Mouse (Mus musculus): ENCODE measurements around the gene D930007J09Rik. TPM values are rescaled to one million over a fixed set of nuclear protein-coding genes. Genes with fewer than 3 reads are reported as not detected.

The D930007J09Rik gene
- polyA plus RNA-seq (2016; fragmentation: Nextera tagmentation; extraction: Ambion mirVana): not detected in 2 replicates

DNA sequence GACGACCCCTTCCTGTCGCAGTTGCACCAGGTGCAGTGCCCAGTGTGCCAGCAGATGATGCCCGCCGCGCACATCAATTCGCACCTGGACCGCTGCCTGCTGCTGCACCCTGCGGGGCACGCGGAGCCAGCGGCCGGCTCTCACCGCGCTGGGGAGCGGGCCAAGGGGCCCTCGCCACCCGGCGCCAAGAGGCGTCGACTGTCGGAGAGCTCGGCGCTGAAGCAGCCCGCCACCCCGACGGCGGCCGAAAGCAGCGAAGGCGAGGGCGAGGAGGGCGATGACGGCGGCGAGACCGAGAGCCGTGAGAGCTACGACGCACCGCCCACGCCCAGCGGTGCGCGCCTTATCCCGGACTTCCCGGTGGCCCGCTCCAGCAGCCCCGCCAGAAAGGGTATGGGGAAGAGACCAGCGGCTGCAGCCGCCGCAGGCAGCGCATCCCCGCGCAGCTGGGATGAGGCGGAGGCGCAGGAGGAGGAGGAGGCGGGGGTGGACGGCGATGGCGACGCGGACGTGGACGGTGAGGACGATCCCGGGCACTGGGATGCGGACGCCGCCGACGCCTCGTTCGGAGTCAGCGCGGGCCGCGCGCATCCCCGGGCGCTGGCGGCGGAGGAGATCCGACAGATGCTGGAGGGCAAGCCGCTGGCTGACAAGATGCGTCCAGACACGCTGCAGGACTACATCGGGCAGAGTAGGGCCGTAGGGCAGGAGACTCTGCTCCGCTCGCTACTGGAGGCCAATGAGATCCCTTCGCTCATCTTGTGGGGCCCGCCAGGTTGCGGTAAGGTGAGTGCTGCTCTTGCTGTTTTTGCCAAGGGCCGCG is at the start of gene D930007J09Rik:
D930007J09Rik (minus strand) TSS at position 591 of the 823 bp plus-strand sequence.
- Histone ChIP-seq H3K4me1 (peaks cover 36% of the 10 kb centered on the region), H3K4me3 (peak within 1 kb of the TSS; percentile 73), H3K27me3 (ENCODE audit: poor library complexity, severe bottlenecking) (no peaks in the 10 kb centered on the region), H3K9me3 (no peaks in the 10 kb centered on the region), H3K36me3 (replicated peaks) (peaks cover 19% of the 10 kb centered on the region), H3K27ac (peak within 1 kb of the TSS; percentile 91)
- under 1% methylated on average over 91 of the region's 95 CpGs for WGBS
- DNase-seq (ENCODE audit: extremely low spot score, low spot score): peak; percentile 51

DNA sequence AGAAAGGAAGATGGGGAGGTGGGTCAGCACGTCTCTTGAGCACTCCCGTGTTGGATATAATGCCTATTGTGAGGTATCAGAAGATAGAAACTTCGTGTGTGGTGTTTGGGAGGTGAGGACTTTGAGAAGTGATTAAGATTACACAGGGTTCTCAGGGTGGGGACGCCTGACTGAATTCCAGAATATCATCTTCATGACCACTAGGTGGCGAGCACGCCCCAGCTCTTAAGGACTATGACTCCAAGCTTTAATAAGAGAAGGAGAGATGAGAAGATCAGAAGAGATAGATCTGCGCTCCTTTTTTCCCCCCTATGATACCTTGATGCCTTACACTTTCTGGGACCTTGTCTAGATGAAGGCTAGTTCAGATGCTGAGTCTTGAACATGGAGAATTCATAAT is 49.3 kb upstream of the D930007J09Rik start:
- 13% methylated on average over 7 of the region's 7 CpGs for WGBS

DNA sequence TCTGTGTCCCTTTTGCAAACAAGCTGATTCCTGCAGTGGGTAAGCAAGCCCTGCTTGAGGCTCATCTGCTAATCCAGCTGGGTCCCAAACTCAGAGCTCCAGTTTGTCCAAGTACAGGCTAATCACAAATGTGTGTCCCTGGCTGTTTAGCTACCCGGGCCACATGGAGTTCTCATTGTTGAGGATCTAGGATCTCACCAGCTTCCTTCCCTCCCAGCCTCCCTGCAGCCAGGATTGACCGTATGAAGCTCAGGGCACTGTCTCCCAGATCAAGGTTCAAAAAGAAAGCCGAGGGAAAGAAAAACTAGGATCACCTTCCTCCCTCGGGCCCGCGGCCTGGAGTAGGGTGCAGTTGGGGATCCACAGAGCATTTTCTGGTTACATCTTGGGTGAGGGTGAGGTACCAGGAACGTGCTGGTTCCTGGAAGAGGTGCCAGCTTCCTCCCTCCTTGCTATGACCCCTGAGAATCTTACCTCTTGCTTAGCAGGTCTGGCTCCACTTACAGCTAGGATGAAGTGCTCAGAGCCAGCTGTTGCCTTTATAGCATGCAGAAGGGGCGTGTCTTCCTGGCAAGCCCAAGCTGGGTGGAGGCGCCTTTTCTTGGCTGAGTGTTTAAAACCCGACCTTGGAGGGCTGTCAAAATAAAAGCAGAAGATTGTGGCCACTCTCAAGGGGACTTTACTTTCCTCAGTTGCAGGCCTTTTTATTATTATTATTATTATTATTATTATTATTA is 48.2 kb upstream of the D930007J09Rik start, which contains the start of gene Serpinb1a:
Serpinb1a (minus strand) TSS at position 518 of the 737 bp plus-strand sequence.
- Histone ChIP-seq H3K36me3 (replicated peaks) (no peaks in the 10 kb centered on the region), H3K9me3 (no peaks in the 10 kb centered on the region), H3K4me1 (0 out of 2 replicates have a peak, but pooled peaks cover 5% of the 10 kb centered on the region), H3K4me3 (no peak within 1 kb of the TSS), H3K27me3 (ENCODE audit: poor library complexity, severe bottlenecking) (no peaks in the 10 kb centered on the region; the same call in 1 of the 2 replicates), H3K27ac (no peak within 1 kb of the TSS)
- 72% methylated on average over 10 of the region's 10 CpGs for WGBS
- DNase-seq (ENCODE audit: extremely low spot score, low spot score): no peak

More for the DNA sequence above, 49.3 kb upstream of the D930007J09Rik start:
- no peak overlapping the region for H3K27ac ChIP-seq
- H3K4me1 ChIP-seq: 0 out of 2 replicates have a peak, but pooled peaks cover 5% of the 10 kb centered on the region
- no peaks in the 10 kb centered on the region for H3K36me3 ChIP-seq (replicated peaks)
- H3K27me3 ChIP-seq (ENCODE audit: poor library complexity, severe bottlenecking): no peaks in the 10 kb centered on the region; the same call in 1 of the 2 replicates
- no peak for DNase-seq (ENCODE audit: extremely low spot score, low spot score)
- no peak overlapping the region for H3K4me3 ChIP-seq
- no peaks in the 10 kb centered on the region for H3K9me3 ChIP-seq

DNA sequence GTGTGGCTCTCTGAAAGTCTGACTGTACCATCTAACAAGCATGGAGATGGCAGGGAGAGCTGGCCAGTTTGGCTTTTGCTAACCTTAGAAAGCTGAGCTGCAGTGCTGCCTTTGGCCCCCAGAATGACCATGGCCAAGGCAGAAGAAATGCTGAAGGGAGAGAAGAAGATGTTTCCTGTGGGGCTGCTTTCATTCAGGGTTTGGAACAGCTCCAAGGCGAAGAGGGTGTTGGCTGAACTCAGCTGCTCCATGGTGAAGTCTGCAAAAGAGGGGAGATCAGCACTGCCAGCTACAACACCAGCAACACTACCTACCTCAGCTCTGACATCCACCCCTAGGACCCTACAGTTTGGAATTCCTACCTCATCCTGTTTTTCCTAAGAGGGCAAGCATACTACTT is 47.5 kb upstream of the D930007J09Rik start:
- no peak for DNase-seq (ENCODE audit: extremely low spot score, low spot score)
- Histone ChIP-seq H3K9me3 (no peaks in the 10 kb centered on the region), H3K4me1 (0 out of 2 replicates have a peak, but pooled peaks cover 5% of the 10 kb centered on the region), H3K27ac (no peak overlapping the region), H3K4me3 (no peak overlapping the region), H3K36me3 (replicated peaks) (no peaks in the 10 kb centered on the region), H3K27me3 (ENCODE audit: poor library complexity, severe bottlenecking) (no peaks in the 10 kb centered on the region; the same call in 1 of the 2 replicates)
- 64% methylated on average over 1 of the region's 1 CpGs for WGBS

DNA sequence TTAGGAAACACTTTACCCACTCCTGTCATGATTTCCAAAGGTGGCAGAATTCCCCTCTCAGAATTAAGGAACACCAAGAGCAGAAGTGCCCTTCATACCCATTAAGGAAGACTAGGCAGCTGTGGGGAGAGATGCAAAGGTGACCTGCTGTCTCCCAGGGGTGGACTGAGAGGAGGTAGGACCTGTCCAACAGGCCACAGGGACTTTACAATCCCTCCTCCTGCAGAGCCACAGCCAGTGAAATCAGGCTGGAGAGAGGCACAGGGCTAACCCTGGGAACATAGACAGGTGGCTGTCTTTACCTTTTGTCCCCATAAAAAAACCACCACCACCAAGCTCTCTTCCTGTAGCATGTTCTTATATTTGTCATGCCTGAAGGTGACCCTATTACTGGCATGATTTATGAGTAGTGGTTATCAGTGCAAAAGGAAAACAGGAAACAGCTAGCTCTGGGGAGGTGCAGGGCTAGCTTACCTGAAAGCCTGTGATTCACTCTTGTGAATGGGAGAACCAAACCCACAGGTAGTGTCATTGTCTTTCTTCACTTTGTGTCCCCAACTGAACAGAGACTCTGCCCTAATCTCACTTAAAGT is 47.0 kb upstream of the D930007J09Rik start:
- H3K4me1 ChIP-seq: 0 out of 2 replicates have a peak, but pooled peaks cover 5% of the 10 kb centered on the region
- no peak overlapping the region for H3K4me3 ChIP-seq
- no peaks in the 10 kb centered on the region for H3K9me3 ChIP-seq
- H3K27me3 ChIP-seq (ENCODE audit: poor library complexity, severe bottlenecking): no peaks in the 10 kb centered on the region; the same call in 1 of the 2 replicates
- no peaks in the 10 kb centered on the region for H3K36me3 ChIP-seq (replicated peaks)
- no peak overlapping the region for H3K27ac ChIP-seq
- DNase-seq (ENCODE audit: extremely low spot score, low spot score): no peak

DNA sequence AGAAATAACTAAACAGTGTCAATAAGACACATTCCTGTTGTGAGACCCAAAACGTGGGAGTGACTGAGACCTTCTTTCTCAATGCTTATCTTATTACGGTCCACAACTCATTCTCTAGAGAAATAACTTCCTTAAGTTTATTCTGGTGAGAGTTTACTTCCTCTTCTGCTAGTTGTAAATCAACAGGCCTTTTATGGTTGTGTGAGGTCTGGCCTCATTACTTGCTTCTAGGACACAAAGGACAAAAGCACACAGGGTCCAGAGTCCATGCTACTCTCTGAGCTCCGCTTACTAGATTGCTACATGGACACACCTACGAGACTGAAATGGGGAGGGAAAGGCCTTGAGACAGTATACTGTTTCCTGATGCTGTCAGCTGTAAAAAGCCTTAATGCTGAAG is 46.4 kb upstream of the D930007J09Rik start:
- Histone ChIP-seq H3K27me3 (ENCODE audit: poor library complexity, severe bottlenecking) (no peaks in the 10 kb centered on the region; the same call in 1 of the 2 replicates), H3K9me3 (no peaks in the 10 kb centered on the region), H3K27ac (no peak overlapping the region), H3K4me1 (0 out of 2 replicates have a peak, but pooled peaks cover 5% of the 10 kb centered on the region), H3K36me3 (replicated peaks) (no peaks in the 10 kb centered on the region), H3K4me3 (no peak overlapping the region)
- 83% methylated on average over 4 of the region's 4 CpGs for WGBS
- DNase-seq (ENCODE audit: extremely low spot score, low spot score): no peak

DNA sequence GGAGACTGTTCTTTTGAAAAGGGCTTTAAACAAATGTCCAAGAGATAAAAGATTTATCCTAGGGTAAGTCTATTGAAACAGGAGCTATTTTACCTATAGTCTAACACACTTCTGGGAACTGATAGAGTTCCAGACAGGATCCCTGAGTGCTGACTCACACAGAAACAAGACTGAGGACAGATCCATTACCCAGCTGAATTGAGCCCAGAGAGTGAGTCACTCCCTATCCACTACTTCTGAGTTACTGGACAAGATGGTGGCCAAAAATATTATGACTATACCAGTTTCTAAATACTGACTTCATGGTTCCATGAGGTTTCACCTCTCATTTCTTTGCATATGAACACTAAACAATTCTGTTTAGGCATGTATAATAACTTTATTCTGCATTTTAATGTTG is 43.6 kb upstream of the D930007J09Rik start:
- Histone ChIP-seq H3K27me3 (ENCODE audit: poor library complexity, severe bottlenecking) (no peaks in the 10 kb centered on the region; the same call in 1 of the 2 replicates), H3K27ac (no peak overlapping the region), H3K4me1 (no peaks in the 10 kb centered on the region), H3K36me3 (replicated peaks) (no peaks in the 10 kb centered on the region), H3K4me3 (no peak overlapping the region), H3K9me3 (no peaks in the 10 kb centered on the region)
- DNase-seq (ENCODE audit: extremely low spot score, low spot score): no peak

DNA sequence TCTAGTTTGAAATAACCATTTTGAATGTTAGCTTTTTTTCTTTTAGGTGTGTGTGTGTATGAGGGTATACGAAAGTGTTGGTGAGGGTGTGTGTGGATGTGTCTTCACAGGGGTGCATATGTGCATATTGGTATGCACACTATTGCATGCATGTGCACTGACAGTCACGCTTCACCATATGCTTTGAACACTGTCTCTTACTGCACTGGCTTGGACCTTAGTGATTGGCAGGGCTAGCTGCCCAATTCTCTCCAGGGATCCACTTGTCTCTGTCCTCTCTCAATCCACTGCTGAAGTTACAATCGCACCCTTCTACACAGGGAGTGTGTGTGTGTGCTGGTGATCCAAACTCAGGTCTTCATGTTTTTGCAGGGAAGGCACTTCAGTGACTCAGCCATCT is 38.7 kb upstream of the D930007J09Rik start:
- DNase-seq (ENCODE audit: extremely low spot score, low spot score): no peak
- Histone ChIP-seq H3K27me3 (ENCODE audit: poor library complexity, severe bottlenecking) (no peaks in the 10 kb centered on the region), H3K4me3 (no peak overlapping the region), H3K36me3 (replicated peaks) (no peaks in the 10 kb centered on the region), H3K9me3 (no peaks in the 10 kb centered on the region), H3K27ac (no peak overlapping the region), H3K4me1 (no peaks in the 10 kb centered on the region)
- 91% methylated on average over 3 of the region's 3 CpGs for WGBS

DNA sequence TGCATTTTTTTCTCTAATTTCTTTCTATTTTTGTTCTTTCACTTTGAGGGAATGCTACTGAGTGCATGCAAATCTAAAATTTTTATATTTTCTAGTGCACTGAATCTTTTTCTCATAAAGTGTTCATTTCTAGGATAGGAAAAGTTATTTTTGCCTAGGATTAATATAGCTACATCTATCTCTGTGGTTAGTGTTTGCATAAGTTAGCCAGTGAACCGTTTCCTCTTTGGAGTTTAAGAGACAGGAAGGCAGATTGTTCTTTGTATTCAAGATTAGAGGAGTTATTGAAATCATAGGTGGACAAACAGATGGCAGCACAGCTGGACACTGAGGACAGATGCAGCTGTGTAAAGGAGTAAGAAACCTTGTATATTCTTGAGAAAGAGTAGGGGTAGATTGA is 36.7 kb upstream of the D930007J09Rik start:
- WGBS: 75% methylated on average over 1 of the region's 1 CpGs

DNA sequence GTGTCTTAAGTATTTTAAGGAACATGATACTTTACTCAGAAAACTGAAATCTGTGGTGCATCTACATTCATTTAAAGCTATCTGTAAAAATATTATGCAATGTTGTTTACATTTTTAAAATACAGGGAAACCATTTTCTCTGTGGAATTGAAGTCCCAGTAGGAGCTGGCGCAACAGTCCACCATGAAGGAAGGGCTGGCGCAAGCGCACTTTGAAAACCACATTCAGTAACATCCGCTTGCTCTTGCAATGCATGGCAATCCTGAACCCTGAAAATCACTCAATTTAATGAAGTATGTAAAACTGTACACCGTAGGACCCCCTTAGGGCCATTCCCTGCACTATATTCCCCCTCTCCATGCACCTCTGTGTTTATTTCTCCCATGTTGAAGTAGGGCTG is 31.9 kb upstream of the D930007J09Rik start:
- H3K36me3 ChIP-seq (replicated peaks): no peaks in the 10 kb centered on the region
- no peak overlapping the region for H3K4me3 ChIP-seq
- H3K9me3 ChIP-seq: no peaks in the 10 kb centered on the region; the same call in 1 of the 2 replicates
- no peak overlapping the region for H3K27ac ChIP-seq
- WGBS: 93% methylated on average over 5 of the region's 5 CpGs
- no peaks in the 10 kb centered on the region for H3K27me3 ChIP-seq (ENCODE audit: poor library complexity, severe bottlenecking)
- H3K4me1 ChIP-seq: no peaks in the 10 kb centered on the region
- no peak for DNase-seq (ENCODE audit: extremely low spot score, low spot score)

More for the DNA sequence above, 36.7 kb upstream of the D930007J09Rik start:
- Histone ChIP-seq H3K27me3 (ENCODE audit: poor library complexity, severe bottlenecking) (no peaks in the 10 kb centered on the region), H3K9me3 (no peaks in the 10 kb centered on the region; the same call in 1 of the 2 replicates), H3K4me1 (no peaks in the 10 kb centered on the region), H3K4me3 (no peak overlapping the region), H3K27ac (no peak overlapping the region), H3K36me3 (replicated peaks) (no peaks in the 10 kb centered on the region)
- no peak for DNase-seq (ENCODE audit: extremely low spot score, low spot score)

DNA sequence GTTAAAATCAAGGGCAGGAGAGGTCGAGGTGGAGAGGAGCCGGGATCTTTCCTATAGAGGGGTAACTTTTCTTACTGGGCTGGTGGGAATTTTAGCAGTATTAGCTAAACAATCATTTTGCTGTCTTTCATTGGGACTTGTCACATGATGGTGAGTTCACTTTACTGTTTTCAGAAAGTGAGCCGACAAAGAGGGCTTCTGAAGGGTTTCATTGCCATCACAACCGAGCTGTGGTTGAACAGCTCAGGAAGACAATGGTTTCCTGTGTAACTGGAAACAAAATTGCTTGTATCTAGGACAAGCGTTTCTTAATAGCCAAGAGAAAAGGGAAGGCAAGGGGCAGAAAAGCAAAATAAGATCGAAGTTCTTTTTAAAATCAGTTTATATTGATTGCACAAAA is 30.6 kb upstream of the D930007J09Rik start:
- Histone ChIP-seq H3K36me3 (replicated peaks) (no peaks in the 10 kb centered on the region), H3K4me1 (no peaks in the 10 kb centered on the region), H3K27me3 (ENCODE audit: poor library complexity, severe bottlenecking) (no peaks in the 10 kb centered on the region), H3K4me3 (no peak overlapping the region), H3K9me3 (no peaks in the 10 kb centered on the region; the same call in 1 of the 2 replicates), H3K27ac (no peak overlapping the region)
- WGBS: 67% methylated on average over 6 of the region's 6 CpGs
- no peak for DNase-seq (ENCODE audit: extremely low spot score, low spot score)

DNA sequence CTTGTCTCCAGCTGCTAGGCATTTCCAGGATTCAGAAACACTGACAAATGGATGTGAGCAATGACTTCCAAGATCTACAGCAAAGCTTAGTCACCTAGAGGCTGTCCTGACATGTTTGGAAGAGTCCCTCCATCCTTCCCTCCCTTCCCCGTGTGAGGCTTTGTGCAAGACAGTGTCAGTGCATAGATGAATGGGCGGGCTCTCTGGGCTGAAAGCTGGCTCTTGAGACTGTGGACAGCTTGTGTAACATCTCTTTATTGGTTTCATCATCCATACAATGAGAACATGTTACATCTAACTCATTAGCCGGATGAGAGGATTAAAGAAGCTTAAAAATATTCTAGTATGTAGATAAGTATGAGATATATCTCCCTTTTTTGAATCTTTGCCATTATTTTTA is 30.1 kb upstream of the D930007J09Rik start:
- H3K4me3 ChIP-seq: no peak overlapping the region
- H3K9me3 ChIP-seq: no peaks in the 10 kb centered on the region; the same call in 1 of the 2 replicates
- no peak for DNase-seq (ENCODE audit: extremely low spot score, low spot score)
- H3K4me1 ChIP-seq: no peaks in the 10 kb centered on the region
- no peaks in the 10 kb centered on the region for H3K27me3 ChIP-seq (ENCODE audit: poor library complexity, severe bottlenecking)
- WGBS: 85% methylated on average over 3 of the region's 3 CpGs
- no peaks in the 10 kb centered on the region for H3K36me3 ChIP-seq (replicated peaks)
- no peak overlapping the region for H3K27ac ChIP-seq
